Mouse (Mus musculus) adrenal gland, postnatal 0 days (tissue): Measurements from ENCODE around the gene Prpf6. TPM values are rescaled to one million over a fixed set of nuclear protein-coding genes. Genes with fewer than 3 reads are reported as not detected.

ENCODE experiments used
- microRNA-seq: library from miRNA; unstranded; fragments of <30 nt; microRNA quantifications from one replicate; pipeline ENCODE4, GENCODE M21; 2016; ENCODE audit warnings: borderline replicate concordance; ENCODE audit not compliant: insufficient number of aligned reads
- polyA plus RNA-seq: library from polyadenylated mRNA; unstranded; fragments of >200 nt; fragmentation: Nextera tagmentation; extraction: Ambion mirVana; gene quantifications from 2 replicates; pipeline ENCODE4 v1.2.1, GENCODE M21; 2015

The Prpf6 gene
- 29.2 and 43.1 TPM in 2 replicates for polyA plus RNA-seq

GRCm38 (mm10) chr2:181591528-181592085, at the start of gene Prpf6:
Gene Prpf6 (plus strand): TSS chr2:181591868.

GRCm38 (mm10) chr2:181584411-181584942, 7.2 kb upstream of the Prpf6 start, which contains the start of gene Uckl1:
Gene Uckl1 (minus strand): TSS chr2:181584892.

GRCm38 (mm10) chr2:181592231-181593041, 768 bp downstream of the Prpf6 start, which contains the start of gene Zfp512b:
Gene Zfp512b (minus strand): TSS chr2:181592803.

GRCm38 (mm10) chr2:181598454-181599351, 7.0 kb downstream of the Prpf6 start, which contains the start of gene Samd10:
Gene Samd10 (minus strand): TSS chr2:181599212.

GRCm38 (mm10) chr2:181656734-181657133, 65.1 kb downstream of the Prpf6 start, which contains the start of gene Gm29797:
Gene Gm29797 (plus strand): TSS chr2:181657034.

GRCm38 (mm10) chr2:181671326-181671725, 79.7 kb downstream of the Prpf6 start, which contains the start of gene Sox18:
Gene Sox18 (minus strand): TSS chr2:181671640.

GRCm38 (mm10) chr2:181679951-181680715, 88.5 kb downstream of the Prpf6 start, which contains the start of gene Tcea2:
Gene Tcea2 (plus strand): TSS chr2:181680310.

GRCm38 (mm10) chr2:181693339-181694280, 101.9 kb downstream of the Prpf6 start, which contains the start of gene Rgs19:
Gene Rgs19 (minus strand): TSS chr2:181693977.

GRCm38 (mm10) chr2:181698241-181698640, 106.6 kb downstream of the Prpf6 start, which contains the start of gene Lkaaear1:
Gene Lkaaear1 (minus strand): TSS chr2:181698442.

Small RNA genes within 50 kb of the gene (microRNA-seq; reads per million reads assigned to microRNA genes)
- not detected for gene Mir7006

Other genes starting within 250 kb of the Prpf6 start
- 16.2 and 28.2 TPM in 2 replicates for gene Zgpat, start 226.9 kb upstream of the Prpf6 start, polyA plus RNA-seq
- gene Arfrp1, start 226.5 kb upstream of the Prpf6 start, polyA plus RNA-seq, result 31.9 and 39.6 TPM in 2 replicates
- 9.4 and 10.7 TPM in 2 replicates for gene Lime1, start 211.8 kb upstream of the Prpf6 start, polyA plus RNA-seq
- 12.8 and 16.5 TPM in 2 replicates for gene Zbtb46, start 132.4 kb upstream of the Prpf6 start, polyA plus RNA-seq
- gene Abhd16b, start 98.7 kb upstream of the Prpf6 start, polyA plus RNA-seq, result 0.26 TPM in 1 of 2 replicates, not detected in the other
- gene Tpd52l2, start 94.7 kb upstream of the Prpf6 start, polyA plus RNA-seq, result 209 and 229 TPM in 2 replicates
- gene Dnajc5, start 71.4 kb upstream of the Prpf6 start, polyA plus RNA-seq, result 47.4 and 56.3 TPM in 2 replicates
- 42.5 and 70.6 TPM in 2 replicates for gene Uckl1, start 7.0 kb upstream of the Prpf6 start, polyA plus RNA-seq
- gene Zfp512b, start 935 bp downstream of the Prpf6 start, polyA plus RNA-seq, result 29.7 and 35.5 TPM in 2 replicates
- 21.4 and 21.8 TPM in 2 replicates for gene Samd10, start 7.3 kb downstream of the Prpf6 start, polyA plus RNA-seq
- gene Gm29797, start 65.2 kb downstream of the Prpf6 start, polyA plus RNA-seq, result 0.37 TPM in 1 of 2 replicates, not detected in the other
- 18.4 and 38.6 TPM in 2 replicates for gene Sox18, start 79.8 kb downstream of the Prpf6 start, polyA plus RNA-seq
- 15.1 and 18.1 TPM in 2 replicates for gene Tcea2, start 88.4 kb downstream of the Prpf6 start, polyA plus RNA-seq
- 23.9 and 30.7 TPM in 2 replicates for gene Rgs19, start 102.1 kb downstream of the Prpf6 start, polyA plus RNA-seq
- gene Lkaaear1, start 106.6 kb downstream of the Prpf6 start, polyA plus RNA-seq, result not detected in 2 replicates
- 3.3 and 9.9 TPM in 2 replicates for gene Oprl1, start 123.1 kb downstream of the Prpf6 start, polyA plus RNA-seq
- 3.6 and 4.9 TPM in 2 replicates for gene Myt1, start 171.5 kb downstream of the Prpf6 start, polyA plus RNA-seq
- 29.2 and 43.9 TPM in 2 replicates for gene Pcmtd2, start 246.0 kb downstream of the Prpf6 start, polyA plus RNA-seq